Comparison of ENCODE assay signal across 12 mouse cellular contexts in genomic region chr17:49816703-49817102, GRCm38 (mm10).
DNase-seq lines count a peak whose midpoint lies in the region; ATAC-seq lines count a peak whose summit lies in the region.
"Had no signal": no experiment of that assay in that cellular context is flagged by ENCODE, and none has a peak within 500 bp of the region (broad histone marks: within the 10 kb centered on the region; RNA-seq: fewer than 3 reads in every experiment).

No protein-coding gene starts in this region.

- no peak overlapping the region for H3K4me3 ChIP-seq in forebrain, embryonic 15.5 days
- H3K4me3 ChIP-seq in midbrain, embryonic 10.5 days = no peak overlapping the region
- no peak overlapping the region for H3K4me3 ChIP-seq in intestine, embryonic 15.5 days (replicated peaks)
- H3K4me3 ChIP-seq: erythroblast, embryonic 14.5 days had no signal

- WGBS in forebrain, embryonic 15.5 days = 24% methylated on average over 5 of the region's 5 CpGs
- 66% methylated on average over 5 of the region's 5 CpGs for WGBS in midbrain, embryonic 10.5 days
- 54% methylated on average over 5 of the region's 5 CpGs for WGBS in intestine, embryonic 15.5 days

- no peak overlapping the region for H3K9ac ChIP-seq in forebrain, embryonic 15.5 days (replicated peaks)
- no peak overlapping the region for H3K9ac ChIP-seq in intestine, embryonic 15.5 days

- no peaks in the 10 kb centered on the region for H3K9me3 ChIP-seq in forebrain, embryonic 15.5 days
- H3K9me3 ChIP-seq in midbrain, embryonic 10.5 days (replicated peaks) = no peaks in the 10 kb centered on the region
- no peaks in the 10 kb centered on the region for H3K9me3 ChIP-seq in intestine, embryonic 15.5 days

- H3K36me3 ChIP-seq in forebrain, embryonic 15.5 days = no peaks in the 10 kb centered on the region
- H3K36me3 ChIP-seq in midbrain, embryonic 10.5 days = no peaks in the 10 kb centered on the region
- H3K36me3 ChIP-seq in intestine, embryonic 15.5 days = no peaks in the 10 kb centered on the region
- H3K36me3 ChIP-seq: G1E had no signal

- H3K4me1 ChIP-seq in forebrain, embryonic 15.5 days = peaks cover 23% of the 10 kb centered on the region
- peaks cover 22% of the 10 kb centered on the region for H3K4me1 ChIP-seq in midbrain, embryonic 10.5 days
- H3K4me1 ChIP-seq in intestine, embryonic 15.5 days (replicated peaks) = no peaks in the 10 kb centered on the region

- H3K27ac ChIP-seq in forebrain, embryonic 15.5 days (replicated peaks) = peak overlapping the region; percentile 75
- 0 out of 2 replicates have a peak overlapping the region, but pooled peaks have one; percentile 13 for H3K27ac ChIP-seq in midbrain, embryonic 10.5 days (replicated peaks)
- H3K27ac ChIP-seq in intestine, embryonic 15.5 days = no peak overlapping the region

- no peak overlapping the region for H3K4me2 ChIP-seq in forebrain, embryonic 15.5 days (replicated peaks)
- no peak overlapping the region for H3K4me2 ChIP-seq in intestine, embryonic 15.5 days (replicated peaks)

- DNase-seq in MN1 (ENCODE audit: low spot score) = peak; percentile 81
- DNase-seq in Muller cell, postnatal 12 days (ENCODE audit: inconsistent ontology term) = peak; percentile 81
- DNase-seq in midbrain, embryonic 10.5 days (ENCODE audit: low spot score) = no peak
- no peak for DNase-seq in urinary bladder, postnatal 36 days (ENCODE audit: low spot score in 2 of 2)
- no peak for DNase-seq in ovary, postnatal 36 days (ENCODE audit: low spot score)
- DNase-seq: lung, adult 18-20 months; thymus, postnatal 25 days had no signal

- H3K27me3 ChIP-seq in forebrain, embryonic 15.5 days = no peaks in the 10 kb centered on the region
- H3K27me3 ChIP-seq in midbrain, embryonic 10.5 days (ENCODE audit: low read depth, poor library complexity, severe bottlenecking) = no peaks in the 10 kb centered on the region
- H3K27me3 ChIP-seq in intestine, embryonic 15.5 days (replicated peaks) = no peaks in the 10 kb centered on the region

- ATAC-seq in forebrain, embryonic 15.5 days (replicated peaks) = peak; percentile 88
- ATAC-seq in intestine, embryonic 15.5 days = no peak
- ATAC-seq: inflammation-experienced regulatory T-cells, adult 6 months had no signal

Comparison
In these comparisons a context has a peak if more than half of its experiments do, and no peak if none do; other contexts are left out.
1. DNase-seq: peak in MN1 (single experiment) and Muller cell, postnatal 12 days (single experiment); none in midbrain, embryonic 10.5 days (single experiment), urinary bladder, postnatal 36 days (0 of 2) and ovary, postnatal 36 days (single experiment).